Mouse (Mus musculus) brain, embryonic 14.5 days (tissue): Measurements from ENCODE around the gene Tmem82. TPM values are rescaled to one million over a fixed set of nuclear protein-coding genes. Genes with fewer than 3 reads are reported as not detected.
"Not testable (repeated sequence)": the region's sequence is repeated elsewhere in the genome, so short reads cannot be mapped to it uniquely, and the experiment has no call there.

Experiments used
- DNase-seq: peaks from one replicate; pipeline ENCODE4 v3.0.0-alpha.2; 2011; ENCODE audit warnings: low read depth
- CTCF ChIP-seq: fragments of 200-500 bp; IDR thresholded peaks from 2 replicates; pipeline ENCODE4 v1.5.1; 2012; ENCODE audit warnings: inconsistent platforms, mild to moderate bottlenecking, moderate library complexity, borderline replicate concordance; ENCODE audit not compliant: insufficient read depth, insufficient read length; ENCODE audit errors: extremely low read depth
- POLR2A ChIP-seq: fragments of 200-500 bp; IDR thresholded peaks from 2 replicates; pipeline ENCODE4 v1.6.1; 2012; ENCODE audit warnings: mild to moderate bottlenecking, inconsistent platforms, borderline replicate concordance; ENCODE audit not compliant: poor library complexity, insufficient read depth, insufficient read length, severe bottlenecking; ENCODE audit errors: extremely low read depth
- polyA plus RNA-seq: library from polyadenylated mRNA; depleted of rRNA; stranded (reverse); fragments of >200 nt; gene quantifications from 2 replicates; pipeline ENCODE4 v1.2.3, GENCODE M21; 2012

Tmem82 gene
- polyA plus RNA-seq, 1 experiment: 0.44 TPM

DNA sequence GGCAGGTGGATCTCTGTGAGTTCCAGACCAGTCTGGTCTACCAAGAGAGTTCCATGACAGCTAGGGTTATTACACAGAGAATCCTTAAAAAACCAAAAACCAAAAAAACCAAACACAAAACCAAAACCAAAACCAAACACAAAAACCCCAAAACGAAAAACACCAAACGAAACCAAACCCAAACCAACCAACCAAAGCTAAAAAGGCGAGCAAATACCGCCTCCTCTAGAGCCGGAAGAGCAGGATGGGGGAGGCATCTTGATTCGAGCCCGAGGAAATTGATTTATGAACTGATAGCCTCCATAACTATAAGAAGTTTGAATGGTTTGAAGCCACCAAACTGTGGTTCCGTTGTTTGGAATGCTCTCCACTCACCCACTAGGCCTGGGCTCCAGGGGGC lies 34.5 kb downstream of the Tmem82 start:
- no peak for DNase-seq
- TF ChIP-seq POLR2A: no peak
- TF ChIP-seq CTCF: no peak

DNA sequence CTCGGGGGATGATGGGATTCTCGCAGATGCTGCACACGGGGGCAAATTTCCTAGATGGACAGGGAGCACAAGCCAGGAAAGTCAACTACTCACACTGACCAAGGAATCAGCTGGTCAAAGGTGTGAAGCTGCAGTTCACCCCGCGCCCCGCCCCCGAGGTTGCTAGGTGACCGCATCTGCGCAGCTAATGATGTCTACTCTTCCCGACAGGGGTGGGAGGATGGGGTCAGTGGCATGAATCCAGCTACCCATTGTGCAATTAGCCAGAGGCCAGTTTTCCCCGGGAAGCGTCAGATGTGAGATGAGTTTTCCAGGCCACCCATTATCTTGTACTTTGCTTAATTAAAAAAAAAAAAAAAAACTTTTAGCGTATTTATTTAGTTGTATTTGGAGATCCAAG lies 37.4 kb downstream of the Tmem82 start:
- DNase-seq: no peak
- TF ChIP-seq CTCF (no peak), POLR2A (no peak)

DNA sequence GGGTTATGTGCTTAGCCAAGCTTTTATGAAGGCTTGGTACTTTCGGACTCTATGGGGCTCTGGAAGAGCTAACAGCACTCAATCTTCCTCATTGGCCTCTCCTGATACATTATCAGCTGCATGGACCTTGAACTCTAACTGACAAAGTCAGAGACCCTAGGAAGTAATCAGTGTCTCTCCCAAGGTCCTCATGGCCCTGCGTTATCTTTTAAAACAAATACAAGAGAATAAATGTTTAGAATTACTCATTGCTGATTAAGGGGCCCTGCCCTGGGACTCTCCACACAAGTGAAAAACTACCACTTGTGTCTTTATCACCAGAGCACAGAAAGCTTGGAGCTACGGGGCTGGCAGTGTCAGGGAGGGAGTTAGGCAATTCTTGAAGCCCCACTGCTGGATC lies 39.6 kb downstream of the Tmem82 start:
- TF ChIP-seq POLR2A (no peak), CTCF (no peak)
- no peak for DNase-seq

DNA sequence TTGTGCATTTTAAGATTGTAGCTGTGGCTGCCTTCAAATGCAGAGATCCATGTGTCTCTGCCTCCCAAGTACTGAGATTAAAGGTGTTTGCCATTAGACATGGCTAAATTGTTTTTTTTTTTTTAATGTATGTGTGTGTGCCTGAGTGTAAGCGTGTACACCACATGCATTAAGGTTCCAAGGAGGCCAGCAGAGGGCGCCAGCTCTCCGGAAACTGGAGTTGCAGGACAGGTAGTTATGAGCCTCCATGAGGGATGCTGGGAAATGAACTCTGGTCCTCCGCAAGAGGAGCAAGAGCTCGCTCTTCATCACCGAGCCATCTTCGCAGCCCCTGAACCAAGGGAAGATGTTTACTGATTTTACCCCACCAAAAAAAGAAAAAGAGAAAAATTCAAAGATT lies 41.6 kb downstream of the Tmem82 start:
- DNase-seq: no peak
- TF ChIP-seq POLR2A (no peak), CTCF (no peak)

DNA sequence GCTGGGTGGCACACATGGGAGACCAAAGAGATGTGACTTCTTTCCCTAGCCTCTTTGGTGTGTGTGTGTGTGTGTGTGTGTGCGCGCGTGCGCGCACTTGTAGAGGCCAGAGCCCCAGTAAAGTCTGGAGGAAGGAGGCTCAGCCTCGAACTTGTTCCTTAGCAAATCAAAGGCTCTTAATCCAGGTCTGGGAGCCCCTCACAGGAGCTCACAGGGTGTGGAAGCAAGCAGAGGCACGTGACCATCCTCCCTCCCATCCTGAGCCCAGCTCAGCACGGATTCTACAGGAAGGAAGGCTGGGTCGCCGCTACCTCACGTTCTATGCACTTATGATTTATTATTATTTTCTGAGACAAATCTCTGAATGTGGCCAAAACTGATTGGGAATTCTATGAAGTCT lies 42.0 kb downstream of the Tmem82 start:
- TF ChIP-seq POLR2A: no peak
- no peak for TF ChIP-seq CTCF
- no peak for DNase-seq

DNA sequence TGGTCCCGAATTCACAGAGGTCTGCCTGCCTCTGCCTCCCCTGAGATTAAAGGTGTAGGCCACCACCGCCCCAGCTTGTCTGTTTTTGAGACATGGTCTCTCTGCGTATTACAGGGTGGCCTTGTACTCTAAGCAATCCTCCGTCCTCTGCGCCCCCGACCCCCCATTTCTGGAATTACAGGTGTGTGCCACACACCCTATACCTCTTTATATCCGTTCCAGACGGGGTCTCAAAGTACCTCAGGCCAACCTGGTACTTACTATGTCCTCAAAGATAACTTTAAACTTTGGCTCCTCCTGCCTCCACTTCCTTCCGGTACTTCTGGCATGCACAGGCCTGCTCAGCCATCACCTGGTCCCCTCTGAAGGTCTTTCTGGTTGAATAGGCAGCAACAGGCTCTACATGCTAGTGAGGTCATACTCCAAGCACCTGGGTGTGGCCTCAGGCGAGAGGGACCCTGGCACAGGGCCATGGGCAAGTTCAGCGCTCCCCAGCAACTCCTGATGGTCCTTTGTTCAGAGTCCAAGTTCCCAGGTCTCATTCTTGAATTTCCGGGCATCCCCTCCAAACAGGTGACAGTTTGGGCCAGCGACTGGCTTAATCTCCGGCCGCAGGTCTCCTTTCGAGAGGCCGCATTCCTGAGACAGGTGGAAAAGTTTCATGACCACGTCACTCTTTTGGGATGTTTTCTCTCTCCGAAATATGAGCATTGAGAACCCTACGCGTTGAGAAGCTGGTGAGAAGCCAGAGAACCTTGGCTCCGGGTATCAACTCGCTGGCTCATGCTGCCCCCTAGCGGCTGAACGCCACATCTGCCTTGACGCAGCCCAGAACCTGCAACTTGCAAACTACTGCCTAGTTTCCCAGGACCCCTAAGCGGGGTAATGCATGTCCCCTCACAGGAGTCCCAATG lies 43.4 kb downstream of the Tmem82 start:
- TF ChIP-seq POLR2A (no peak), CTCF (peak; percentile 98)
- peak; percentile 87 for DNase-seq

DNA sequence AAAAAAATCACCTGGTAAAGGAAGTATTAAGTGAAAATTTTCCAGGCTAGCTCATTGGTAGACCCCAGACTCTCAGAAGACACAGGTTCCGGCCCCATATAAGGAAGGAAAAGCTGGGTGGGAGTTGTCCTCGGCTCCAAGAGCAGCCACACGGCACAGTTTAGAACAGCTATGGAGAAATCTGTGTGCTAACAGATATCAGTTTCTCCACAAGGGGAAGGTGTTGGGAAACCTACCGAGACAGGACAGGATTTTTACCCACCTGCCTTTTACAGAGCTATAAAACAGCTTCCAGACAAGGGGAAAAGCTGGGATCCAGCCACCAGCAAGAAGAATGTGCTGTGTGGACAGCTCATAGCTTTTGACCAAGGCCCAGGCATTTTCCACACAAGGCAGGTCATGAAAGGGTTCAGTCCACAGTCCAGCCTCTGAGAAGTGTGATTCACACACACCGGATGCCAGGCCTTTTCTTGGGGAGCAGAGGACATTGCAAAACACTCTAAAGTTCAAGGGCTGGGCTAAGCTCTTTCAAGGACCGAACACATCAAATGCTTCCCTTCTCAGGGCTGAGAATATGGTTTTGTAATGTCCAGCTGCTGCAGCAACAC lies 45.0 kb downstream of the Tmem82 start:
- no peak for TF ChIP-seq POLR2A
- TF ChIP-seq CTCF: no peak
- DNase-seq: no peak

DNA sequence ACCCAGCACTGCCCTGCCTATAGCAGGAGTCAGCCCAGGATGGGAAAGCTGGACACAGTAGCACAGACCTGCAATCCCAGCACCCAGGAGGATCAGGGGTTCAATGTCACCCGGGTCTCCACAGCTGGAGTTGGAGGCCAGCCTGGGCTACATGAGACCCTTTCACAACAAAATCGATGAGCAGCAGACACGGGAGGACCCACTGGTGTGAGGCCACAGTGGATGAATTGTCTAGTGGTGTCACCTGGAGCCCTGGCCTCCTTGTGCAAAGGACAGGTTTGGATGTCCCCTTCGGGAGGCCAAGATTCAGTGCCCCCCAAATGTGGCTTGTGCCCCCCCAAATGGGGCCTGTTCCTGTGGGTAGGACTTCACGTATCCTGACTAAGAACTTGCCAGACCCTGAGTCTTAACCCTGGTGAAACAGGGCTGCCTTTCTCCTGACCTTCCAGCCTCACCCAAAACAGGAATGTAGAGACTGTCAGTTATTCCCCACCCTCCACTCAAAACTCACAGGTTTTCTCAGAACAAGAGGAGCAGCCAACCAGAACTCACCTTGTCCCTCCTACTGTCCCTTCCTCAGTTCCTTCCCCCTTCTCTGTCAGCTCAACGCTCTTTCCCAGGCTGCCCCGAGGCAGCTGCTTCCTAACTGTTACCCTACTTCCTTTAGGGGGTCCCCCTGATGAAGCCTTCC lies 45.6 kb downstream of the Tmem82 start:
- no peak for TF ChIP-seq POLR2A
- TF ChIP-seq CTCF: no peak
- no peak for DNase-seq

DNA sequence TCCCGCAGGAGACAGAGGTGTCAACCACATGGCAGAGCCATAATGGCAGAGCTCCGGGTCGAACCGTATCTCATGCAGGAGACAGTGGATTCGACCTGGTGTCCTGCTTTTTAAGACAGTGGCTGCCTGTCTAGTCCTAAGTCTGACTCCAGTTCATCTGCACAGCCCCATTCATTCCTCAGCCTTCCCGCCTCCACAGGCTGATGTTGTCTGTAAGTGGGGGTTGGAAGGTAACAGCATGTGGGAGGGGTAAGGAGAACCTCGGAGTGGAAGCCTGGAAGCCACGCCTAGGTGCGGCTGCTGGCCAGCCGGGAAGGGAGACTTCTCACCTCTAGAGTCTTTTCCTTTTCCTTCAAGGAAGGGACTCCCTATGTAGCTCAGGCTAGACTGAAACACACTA lies 46.5 kb downstream of the Tmem82 start:
- no peak for DNase-seq
- TF ChIP-seq POLR2A (no peak), CTCF (no peak)

DNA sequence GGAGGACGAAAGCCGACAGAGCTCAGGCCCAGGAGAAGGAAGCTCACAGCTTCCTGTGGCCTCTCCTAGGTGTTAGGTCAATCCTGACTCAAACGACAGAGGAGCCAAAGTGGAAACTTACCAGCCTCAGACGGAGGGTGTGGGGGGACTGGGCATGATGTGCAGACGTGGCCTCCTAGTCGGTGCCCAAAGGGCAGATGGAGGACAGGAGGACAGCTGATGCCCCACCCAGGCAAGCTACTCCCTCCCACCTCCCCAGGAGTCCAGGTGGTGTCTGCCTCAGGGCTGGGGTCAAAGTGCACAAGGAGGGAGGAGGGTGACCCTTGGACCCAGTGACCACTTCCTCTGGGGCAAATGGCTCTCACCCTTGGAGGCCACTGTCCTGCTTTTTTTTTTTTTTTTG lies 47.1 kb downstream of the Tmem82 start:
- TF ChIP-seq POLR2A: no peak
- no peak for TF ChIP-seq CTCF
- no peak for DNase-seq

DNA sequence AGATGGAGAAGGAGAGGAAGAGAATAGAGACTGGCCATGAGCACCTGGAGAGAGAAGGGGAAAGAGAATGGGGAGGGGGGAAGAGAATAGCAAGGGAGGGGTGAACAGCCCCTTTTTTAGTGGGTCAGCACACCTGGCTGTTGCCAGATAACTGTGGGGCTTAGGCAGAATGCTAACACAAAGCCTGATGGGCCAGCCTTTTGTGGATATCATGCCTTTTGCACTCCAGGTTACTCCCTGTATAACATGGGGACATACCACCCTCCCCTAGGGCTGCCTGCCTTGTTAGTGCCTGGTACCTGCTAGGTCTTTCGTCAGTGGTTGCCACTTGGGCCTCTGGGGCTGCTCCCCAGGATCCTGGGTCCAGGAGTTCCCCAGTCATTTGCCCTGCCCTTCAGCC lies 47.6 kb downstream of the Tmem82 start:
- DNase-seq: no peak
- TF ChIP-seq CTCF: no peak

DNA sequence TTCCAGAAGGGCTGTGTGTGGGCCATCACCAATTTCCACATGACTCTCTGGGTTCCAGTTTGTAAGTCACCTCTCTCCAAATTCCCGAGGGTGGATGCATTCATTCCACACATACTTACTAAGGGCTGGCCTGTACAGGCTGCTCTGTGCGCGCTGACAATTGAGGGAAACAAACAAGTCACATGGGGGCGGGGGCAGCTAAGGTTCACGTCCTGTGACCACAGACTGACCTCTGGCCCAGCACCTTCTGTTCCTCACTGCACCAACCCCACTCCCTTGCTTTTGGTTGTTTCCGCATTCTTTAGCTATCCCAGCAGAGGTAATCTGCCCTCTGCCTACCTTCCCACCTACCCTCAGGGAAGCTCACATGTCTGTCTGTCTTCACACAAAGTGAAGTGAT lies 48.4 kb downstream of the Tmem82 start:
- DNase-seq: no peak
- TF ChIP-seq POLR2A: no peak

DNA sequence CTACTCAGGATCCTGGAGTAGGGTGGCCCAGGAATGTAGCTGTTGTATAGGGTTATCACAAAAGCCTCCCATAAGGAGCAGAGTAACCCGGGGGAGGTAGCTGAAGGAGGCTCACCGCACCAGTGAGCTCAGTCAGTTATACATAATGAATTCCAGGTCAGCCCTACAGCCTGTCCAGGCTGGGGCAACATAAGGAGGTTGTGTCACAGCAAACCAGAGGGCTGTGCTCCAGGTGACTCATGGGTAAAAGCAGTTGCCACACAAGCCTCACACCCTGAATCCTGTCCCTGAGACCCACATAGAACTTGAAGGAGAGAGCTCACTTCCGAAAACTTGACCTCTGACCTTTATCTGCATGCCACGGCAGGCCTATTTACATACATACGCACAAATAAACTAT lies 49.5 kb downstream of the Tmem82 start:
- TF ChIP-seq CTCF: no peak
- no peak for TF ChIP-seq POLR2A
- no peak for DNase-seq

DNA sequence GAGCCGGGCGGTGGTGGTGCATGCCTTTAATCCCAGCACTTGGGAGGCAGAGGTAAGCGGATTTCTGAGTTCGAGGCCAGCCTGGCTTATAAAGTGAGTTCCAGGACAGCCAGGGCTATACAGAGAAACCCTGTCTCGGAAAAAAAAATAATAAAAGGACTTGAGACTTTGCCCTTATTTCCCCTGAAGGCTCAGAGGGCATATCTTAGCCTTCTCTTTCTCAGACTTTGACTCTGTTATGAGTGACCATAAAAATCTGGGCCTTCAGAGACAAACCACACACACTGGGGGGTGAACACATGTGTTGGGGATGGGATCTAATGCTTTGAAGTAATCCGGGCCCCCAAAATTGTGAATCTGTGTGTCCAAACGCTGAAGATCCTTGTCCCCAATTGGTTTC lies 51.3 kb downstream of the Tmem82 start:
- DNase-seq: not testable (repeated sequence)
